Mouse (Mus musculus) lung, adult 2 months (tissue): Measurements from ENCODE around the gene Ntm.

ENCODE experiments used
- CTCF ChIP-seq: fragments of 200-500 bp; IDR thresholded peaks from 2 replicates; pipeline ENCODE4 v1.5.1; 2011; ENCODE audit warnings: mild to moderate bottlenecking, low read length, control low read depth; ENCODE audit not compliant: insufficient read depth
- POLR2A ChIP-seq: fragments of 200-500 bp; IDR thresholded peaks from 2 replicates; pipeline ENCODE4 v1.6.1; 2011; ENCODE audit warnings: low read depth, mild to moderate bottlenecking, control low read depth, low read length, borderline replicate concordance; ENCODE audit errors: extremely low read depth

DNA sequence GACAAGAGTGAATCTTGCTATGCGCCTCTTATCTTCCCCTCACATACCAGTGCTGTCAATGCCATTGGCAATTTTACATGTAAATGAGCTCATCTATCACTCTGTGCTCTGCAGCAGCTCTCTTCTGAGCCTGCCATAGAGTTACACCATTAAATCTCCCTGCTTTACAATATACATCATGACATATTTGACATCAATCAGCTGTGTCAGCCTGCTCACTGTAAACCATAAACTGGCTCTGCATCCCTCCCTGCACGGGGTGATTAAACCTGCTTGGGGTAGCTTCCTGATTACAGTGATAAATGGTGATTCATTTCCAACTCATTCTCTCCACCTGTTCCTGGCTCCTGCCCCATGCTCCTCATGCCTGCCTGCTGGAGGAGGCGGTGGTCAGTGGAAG lies 439.7 kb downstream of the Ntm start:
- TF ChIP-seq CTCF (no peak), POLR2A (no peak)
